Mouse (Mus musculus): Measurements from ENCODE around the gene Gm525. TPM values are rescaled to one million over a fixed set of nuclear protein-coding genes. Genes with fewer than 3 reads are reported as not detected.
A peak's percentile ranks its signal among the peaks of the same experiment; 100 is the strongest.
"Not testable (repeated sequence)": the region's sequence is repeated elsewhere in the genome, so short reads cannot be mapped to it uniquely, and the experiment has no call there.

Gm525 gene
- total RNA-seq, 2 experiments from 2014 or later: not detected

DNA sequence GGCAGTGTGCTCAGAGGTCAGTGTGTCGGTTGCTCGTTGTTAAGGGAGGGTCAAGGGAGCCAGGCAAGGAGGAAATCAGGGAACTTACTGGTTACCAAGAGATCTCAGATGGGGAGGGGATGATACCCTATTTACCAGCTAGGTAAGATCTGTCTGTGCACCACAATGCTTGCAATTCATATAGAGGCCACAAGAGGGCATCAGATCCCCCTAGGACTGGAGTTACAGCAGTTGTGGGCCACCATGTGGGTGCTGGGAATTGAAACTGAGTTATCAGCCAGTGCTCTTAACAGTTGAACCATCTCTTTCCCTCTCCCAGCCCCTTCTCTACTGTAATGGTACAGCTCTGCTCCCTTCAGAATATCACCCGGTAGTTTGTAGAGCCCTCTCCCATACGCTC is 15.1 kb downstream of the Gm525 start:
- intact Hi-C loops (cut with DNase I; ENCODE audit: low total_unique reads): no loop called here
- DNase-seq: no peak

DNA sequence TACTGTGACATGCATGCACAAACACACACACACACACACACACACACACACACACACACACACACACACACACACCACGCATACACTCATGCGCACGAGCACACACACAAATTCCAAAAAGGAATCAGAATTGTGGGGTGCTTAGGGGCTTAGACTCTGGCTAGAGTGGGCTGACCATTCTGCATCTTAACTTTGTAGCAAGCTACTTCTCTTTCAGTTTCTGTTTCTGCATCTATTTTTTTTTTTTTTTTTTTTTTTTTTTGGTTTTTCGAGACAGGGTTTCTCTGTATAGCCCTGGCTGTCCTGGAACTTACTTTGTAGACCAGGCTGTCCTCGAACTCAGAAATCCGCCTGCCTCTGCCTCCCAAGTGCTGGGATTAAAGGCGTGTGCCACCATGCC is 16.7 kb downstream of the Gm525 start:
- DNase-seq; intact Hi-C loops (cut with DNase I; ENCODE audit: low total_unique reads): not testable (repeated sequence)

DNA sequence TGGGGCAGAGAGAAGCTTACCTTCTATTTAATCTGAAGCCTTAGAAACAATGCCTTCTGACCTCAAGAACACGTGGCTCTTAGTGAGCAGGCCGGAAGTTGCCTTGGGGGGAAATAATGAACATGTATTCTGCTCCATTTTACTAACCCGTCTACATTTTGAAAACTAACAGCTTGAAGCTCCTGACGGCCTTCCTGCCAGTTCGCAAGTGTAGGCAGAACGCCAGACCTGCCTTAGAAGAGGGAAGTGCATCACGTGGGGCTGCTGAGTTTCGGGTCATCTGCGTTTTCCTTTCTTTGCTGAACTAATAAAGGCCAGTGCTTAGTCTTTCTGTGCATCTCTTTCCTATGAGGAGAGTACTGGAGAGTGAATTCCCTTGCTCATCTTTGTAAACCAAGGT is 19.1 kb downstream of the Gm525 start:
- intact Hi-C loops (cut with DNase I; ENCODE audit: low total_unique reads): no loop called here
- peak; percentile 31 for DNase-seq

DNA sequence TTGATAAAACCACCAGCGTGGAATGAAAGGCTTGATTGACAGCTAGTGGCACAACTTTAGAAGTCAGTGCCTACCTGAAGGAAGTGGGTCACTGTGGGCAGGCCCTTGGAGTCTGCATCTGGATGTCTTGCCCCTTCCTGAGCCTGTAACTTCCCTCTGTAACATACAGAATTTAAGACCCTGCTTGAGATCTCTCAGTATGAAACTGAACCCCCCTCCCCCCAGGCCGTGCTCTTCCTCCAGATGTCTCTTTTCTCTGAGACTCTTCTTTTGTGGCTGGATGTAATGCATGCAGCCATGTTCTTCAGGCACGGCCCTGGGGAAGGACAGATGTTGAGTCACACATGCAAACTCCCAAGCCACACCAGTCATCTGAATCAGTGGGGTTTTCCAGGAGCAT is 21.7 kb downstream of the Gm525 start:
- no peak for DNase-seq
- intact Hi-C loops (cut with DNase I; ENCODE audit: low total_unique reads): no loop called here

DNA sequence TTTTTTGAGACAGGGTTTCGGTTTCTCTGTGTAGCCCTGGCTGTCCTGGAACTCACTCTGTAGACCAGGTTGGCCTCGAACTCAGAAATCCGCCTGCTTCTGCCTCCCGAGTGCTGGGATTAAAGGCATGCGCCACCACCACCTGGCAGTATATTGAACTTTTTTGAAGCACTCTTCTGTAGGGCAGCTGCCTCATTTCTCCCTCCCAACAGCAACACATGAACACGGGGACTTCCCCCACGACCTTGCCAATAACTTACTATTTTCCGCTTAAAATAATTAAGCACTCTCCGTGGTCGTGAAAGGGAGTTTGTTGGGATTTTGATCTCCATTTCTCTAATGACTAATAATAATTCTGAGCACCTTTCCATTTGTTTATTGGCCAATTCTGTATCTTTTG is 23.7 kb downstream of the Gm525 start:
- intact Hi-C loops (cut with DNase I; ENCODE audit: low total_unique reads): not testable (repeated sequence)

DNA sequence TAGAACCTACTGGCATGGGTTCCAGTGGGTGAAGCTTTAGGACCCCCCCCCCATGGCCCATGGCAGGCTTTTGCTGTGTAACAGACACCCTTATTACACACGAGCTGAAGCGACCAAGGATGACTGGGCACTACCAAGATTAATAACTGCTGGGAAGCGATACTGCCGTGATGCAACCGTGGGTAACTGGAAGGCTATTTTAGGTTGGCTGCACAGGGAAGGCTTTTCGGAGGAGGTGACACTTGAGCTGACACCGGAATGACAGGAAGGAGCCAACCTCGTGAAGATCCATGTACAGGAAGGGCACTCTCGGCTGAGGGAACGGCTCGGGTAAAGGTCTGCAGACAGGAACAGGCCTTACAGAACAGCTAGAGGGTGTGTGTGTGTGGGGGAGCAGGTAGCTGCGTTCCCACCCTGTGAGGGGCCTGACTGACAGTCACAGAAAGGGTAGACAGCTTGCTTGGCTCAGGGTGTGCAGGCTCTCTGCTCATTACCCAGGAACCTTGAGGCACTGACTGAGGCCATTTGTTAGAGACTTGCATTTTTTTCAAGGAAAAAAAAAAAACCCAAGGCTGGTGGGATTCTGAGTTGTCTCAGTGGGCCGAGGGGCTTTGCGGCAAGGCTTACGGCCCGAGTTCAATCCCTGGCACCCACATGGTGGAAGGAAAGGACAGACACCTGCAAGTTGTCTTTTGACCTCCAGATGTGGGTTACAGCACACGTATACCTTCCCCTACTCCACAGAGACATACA is 24.6 kb downstream of the Gm525 start:
- intact Hi-C loops (cut with DNase I; ENCODE audit: low total_unique reads): no loop called here
- peak; percentile 41 for DNase-seq

More for the DNA sequence above, 23.7 kb downstream of the Gm525 start:
- not testable (repeated sequence) for DNase-seq

DNA sequence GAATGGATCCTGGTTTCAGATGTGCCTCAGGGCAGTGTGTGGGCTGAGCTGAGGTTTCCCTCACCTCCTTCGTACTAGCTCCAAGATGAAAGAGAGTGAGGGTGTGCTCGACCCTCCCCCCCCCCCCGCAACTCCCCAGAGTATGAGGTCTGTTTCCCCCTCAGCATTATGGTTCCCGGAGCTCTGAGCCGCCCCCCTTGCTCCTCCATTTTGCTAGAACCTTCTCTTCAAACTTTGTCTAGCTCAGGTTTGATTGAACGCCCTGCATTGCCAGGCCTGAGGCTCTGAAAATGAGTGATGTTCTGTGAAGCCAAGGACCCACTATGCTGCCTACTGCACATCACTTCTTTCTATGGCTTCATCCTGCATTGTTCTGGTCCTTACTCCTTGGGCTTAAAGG is 25.3 kb downstream of the Gm525 start:
- DNase-seq: no peak
- intact Hi-C loops (cut with DNase I; ENCODE audit: low total_unique reads): no loop called here

DNA sequence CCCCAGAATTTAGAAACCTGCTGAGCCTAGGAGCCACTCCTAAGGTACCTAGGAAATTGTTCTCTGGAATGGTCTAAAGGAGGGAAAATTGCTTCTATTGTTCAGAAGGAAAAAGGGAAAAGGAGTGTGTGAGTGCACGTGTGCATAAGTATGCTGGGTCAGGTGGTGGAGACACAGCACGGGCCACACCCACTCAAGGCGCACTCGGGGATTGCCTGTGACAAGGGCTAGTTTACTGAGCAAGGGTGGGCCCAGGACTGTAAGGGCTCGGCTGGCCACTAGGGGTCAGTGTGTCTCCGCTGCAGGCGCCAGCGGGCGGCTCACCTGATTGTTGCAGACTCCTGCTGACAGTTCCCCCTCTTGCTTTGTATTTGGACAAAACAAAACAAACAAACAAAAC is 26.8 kb downstream of the Gm525 start:
- DNase-seq: peak; percentile 84
- intact Hi-C loops (cut with DNase I; ENCODE audit: low total_unique reads): loop anchor here (5.0 to 10.0 kb wide), 2 partner anchors 64 to 202 kb away; partner anchors contain the start of gene Nog

DNA sequence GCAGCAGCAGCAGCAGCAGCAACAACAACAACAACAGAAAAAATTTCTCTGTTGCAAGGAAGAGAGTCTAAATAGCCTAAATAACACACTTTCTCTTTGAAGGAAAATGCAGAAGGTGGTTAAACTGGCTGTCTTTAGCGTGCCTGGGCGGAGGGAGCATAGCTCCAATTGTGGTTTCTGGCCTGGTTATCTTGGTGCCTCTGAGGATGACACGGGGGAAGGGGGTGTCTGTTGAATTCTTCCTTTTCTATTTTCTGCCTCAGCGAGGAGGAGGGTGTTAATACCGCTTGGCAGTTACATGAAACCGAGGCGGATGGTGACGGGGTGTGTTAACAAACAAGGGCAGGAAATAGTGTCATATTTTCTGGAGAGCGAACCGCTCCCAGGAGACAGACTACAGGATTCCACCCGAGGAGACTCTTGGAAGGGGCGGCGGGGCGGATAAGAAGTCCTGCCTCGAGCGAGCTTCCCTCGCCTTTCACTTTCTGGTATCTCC is 27.2 kb downstream of the Gm525 start:
- intact Hi-C loops (cut with DNase I; ENCODE audit: low total_unique reads): loop anchor here (5.0 to 10.0 kb wide), 2 partner anchors 64 to 201 kb away; partner anchors contain the start of gene Nog
- DNase-seq: peak; percentile 58

DNA sequence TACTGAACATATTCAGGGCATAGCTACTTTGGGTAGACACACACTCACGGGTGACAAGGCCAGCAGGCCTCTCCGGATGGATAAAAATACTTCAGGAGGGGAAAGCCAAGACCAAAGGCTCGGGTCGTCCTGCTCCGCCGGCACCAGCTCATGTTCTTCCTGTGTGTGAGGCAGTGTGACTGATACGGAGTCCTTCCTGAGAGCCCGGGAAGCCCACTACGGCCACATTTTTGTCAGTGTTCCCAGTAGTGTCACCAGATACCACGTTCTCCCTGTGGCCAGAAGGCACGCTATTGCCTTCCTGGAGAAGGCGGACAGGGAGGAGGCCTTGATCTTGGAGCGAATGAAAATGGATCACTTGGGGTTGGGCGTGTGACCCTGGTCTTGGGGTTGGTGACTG is 29.5 kb downstream of the Gm525 start:
- intact Hi-C loops (cut with DNase I; ENCODE audit: low total_unique reads): loop anchor here (5.0 to 10.0 kb wide), 2 partner anchors 62 to 199 kb away; partner anchors contain the start of gene Nog
- peak; percentile 61 for DNase-seq

DNA sequence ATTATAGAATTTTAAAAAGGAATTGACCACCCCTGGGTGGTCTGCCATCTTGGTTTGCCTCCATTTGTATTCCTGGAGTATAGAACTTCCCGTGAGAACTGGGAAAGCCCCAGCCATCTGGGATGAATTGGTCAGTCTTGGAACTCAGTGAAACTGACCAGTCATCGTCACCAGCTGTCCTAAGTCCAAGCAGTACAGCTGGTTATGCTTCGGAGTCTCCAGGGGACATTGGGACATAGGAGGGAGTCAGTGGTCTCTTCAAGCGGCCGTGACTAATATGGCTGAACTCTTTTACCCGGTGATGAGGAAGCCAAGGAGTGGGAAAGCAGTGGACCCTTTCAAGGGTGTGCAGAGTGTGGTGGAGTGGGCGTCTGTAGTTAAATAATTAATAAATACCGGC is 31.6 kb downstream of the Gm525 start:
- intact Hi-C loops (cut with DNase I; ENCODE audit: low total_unique reads): loop anchor here (10.0 kb wide), 1 partner anchor 60 kb away; no protein-coding TSS in a partner anchor
- no peak for DNase-seq

DNA sequence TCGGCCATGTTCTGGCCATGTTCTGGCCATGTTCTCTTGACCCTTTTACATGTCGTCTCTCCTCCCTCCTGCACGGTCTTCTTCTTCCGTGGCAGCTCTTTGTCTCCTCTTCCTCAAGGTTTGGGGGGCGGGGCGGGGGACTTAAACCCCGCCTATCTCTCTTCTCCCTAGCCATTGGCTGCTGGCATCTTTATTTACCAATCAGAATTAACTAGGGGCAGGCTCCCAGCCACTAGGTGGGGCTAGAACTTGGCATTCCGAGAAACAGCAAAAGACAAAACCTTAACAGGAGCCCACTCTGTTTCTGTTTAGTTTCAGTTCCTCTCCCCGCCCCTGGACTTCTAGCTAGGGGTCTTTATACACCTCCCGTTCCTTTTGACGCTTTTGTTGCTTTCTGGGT is 32.2 kb downstream of the Gm525 start:
- no peak for DNase-seq
- intact Hi-C loops (cut with DNase I; ENCODE audit: low total_unique reads): loop anchor here (10.0 kb wide), 1 partner anchor 59 kb away; no protein-coding TSS in a partner anchor

DNA sequence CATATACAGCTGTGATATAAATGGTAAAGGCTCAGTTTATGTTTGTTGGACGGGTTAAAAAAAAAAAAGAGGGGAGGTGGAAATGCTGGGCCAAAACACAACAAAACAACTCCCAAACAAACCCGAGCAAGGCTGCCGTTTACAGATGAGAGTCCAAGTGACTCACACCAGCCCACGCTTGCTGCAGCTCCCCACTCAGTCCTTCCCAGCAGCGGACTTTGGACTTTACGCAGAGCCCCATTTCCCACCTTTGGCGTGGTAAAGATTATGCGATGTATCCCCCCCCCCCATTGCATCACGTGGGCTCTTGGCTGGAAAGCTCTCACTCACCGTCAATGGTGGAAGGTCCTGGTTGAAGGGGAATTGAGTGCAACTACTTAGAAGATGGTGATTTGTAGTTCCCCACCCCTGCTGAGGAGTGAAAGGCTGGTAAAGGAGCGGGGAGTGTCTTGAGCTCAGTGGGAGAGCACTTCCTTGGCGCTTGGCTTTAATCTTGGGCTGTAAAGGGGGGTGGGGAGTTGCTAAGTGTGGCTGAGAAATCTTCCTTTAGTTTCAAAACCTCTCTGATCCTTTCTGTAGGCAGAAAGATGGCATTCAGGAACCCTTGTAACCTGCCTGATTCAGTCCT is 33.7 kb downstream of the Gm525 start:
- DNase-seq: no peak
- intact Hi-C loops (cut with DNase I; ENCODE audit: low total_unique reads): loop anchor here (10.0 kb wide), 1 partner anchor 58 kb away; no protein-coding TSS in a partner anchor

DNA sequence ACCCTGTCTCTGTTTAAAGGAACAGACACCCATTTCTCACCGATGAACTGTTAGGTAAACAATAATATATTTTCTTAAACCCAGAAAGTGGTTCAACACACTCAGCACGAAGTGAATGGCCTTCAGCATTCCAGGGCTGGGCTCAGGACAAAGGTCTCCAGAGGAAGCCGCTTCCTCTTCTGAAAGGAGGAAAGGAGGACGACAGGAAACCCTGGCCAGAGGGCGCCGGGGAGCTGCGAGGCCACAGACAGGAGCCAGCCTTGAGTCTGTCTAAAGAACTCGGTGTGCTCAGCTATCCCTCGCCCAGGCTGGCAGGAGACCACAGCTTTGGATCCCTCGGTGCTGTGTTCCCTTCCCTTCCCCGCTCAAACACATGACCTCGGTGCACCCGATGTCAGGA is 50.8 kb downstream of the Gm525 start:
- intact Hi-C loops (cut with DNase I; ENCODE audit: low total_unique reads): no loop called here
- DNase-seq: no peak

DNA sequence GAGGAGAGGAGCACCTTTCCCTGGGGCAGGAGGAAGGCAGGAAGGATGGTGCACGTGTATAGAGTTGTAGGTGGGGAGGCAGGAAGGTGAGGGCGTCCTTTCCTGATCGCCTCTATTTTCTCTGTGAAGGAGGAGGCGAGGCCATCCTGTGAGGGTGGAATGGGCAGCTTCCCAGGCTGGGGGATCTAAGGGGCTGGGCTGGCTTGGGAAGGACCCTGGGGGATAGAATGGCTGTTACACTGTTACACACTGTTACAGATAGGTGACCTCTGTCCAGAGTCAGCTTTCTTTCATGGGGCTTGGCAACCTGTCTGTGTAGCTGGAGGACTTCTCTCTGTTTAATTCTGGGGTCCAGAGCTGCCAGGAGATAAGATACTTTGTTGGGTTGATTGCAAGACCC is 57.2 kb downstream of the Gm525 start:
- intact Hi-C loops (cut with DNase I; ENCODE audit: low total_unique reads): no loop called here

DNA sequence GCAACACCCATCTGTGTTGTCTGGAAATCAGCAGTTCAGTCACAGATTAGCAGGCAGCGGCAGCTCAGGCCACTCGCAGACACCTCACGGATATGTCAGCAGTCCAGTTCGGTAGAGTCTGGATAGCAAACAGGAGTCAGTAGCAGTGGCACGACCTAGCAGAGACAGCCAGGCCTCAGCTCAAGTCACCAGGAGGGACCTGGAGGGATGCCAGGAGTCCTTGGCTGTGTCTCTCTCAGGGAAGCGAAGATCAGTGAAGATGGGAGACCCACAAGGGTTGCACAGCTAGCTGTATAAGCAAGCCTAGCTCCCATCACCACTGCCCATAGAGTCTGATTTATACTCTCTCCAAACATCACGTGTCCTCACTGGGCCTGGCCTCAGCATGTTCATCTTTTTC is 58.8 kb downstream of the Gm525 start:
- DNase-seq: peak; percentile 20

More for the DNA sequence above, 57.2 kb downstream of the Gm525 start:
- DNase-seq: no peak

DNA sequence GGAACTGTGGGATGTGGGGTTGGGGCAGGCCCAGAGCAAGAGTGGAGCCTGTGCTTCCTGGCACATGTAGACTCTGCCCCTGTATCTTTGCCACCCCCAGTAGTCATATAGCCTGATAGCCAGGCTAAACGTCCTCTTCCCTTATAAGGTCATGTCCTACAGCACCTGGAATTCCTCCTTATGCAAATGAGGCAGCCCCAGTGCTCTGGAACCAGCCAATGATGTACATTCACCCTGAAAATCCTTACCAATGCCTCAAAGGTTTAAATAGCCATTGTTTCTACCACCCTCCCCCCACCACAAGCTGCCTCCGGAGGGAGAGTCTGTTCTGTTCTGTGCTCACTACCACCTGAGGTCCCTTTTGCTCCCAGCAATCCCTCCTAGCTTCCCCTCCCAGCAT is 60.6 kb downstream of the Gm525 start:
- intact Hi-C loops (cut with DNase I; ENCODE audit: low total_unique reads): no loop called here
- no peak for DNase-seq

More for the DNA sequence above, 58.8 kb downstream of the Gm525 start:
- intact Hi-C loops (cut with DNase I; ENCODE audit: low total_unique reads): no loop called here

DNA sequence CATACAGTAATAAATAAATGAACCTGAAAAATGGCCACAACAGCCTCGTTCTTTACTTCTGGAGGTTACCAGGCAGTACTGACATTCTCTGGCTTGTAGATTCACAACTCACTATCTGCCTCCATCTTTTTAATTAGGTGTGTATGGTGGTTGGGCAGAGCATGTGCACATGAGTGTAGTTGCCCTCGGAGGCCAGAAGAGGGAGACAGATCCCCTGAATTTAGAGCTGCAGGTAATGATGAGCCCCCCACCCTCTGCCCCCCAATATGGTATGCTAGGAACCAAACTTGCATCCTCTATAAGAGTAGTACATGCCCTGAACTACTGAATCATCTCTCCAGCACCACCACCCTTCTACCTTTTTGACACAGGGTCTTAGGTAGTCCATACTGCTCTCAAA is 64.3 kb downstream of the Gm525 start:
- DNase-seq: no peak
- intact Hi-C loops (cut with DNase I; ENCODE audit: low total_unique reads): no loop called here

Measured in gastrocnemius, postnatal 14 days (tissue).